Mouse (Mus musculus): ENCODE results near the gene Gm8914. TPM values are rescaled to one million over a fixed set of nuclear protein-coding genes. Genes with fewer than 3 reads are reported as not detected.
"Not testable (repeated sequence)": the region's sequence is repeated elsewhere in the genome, so short reads cannot be mapped to it uniquely, and the experiment has no call there.

Gene Gm8914
- not detected in 2 replicates for total RNA-seq (2012; rRNA removed)

- H3K27ac ChIP-seq (ENCODE audit: insufficient read depth, low read depth, low read length, poor library complexity, severe bottlenecking); H3K9ac ChIP-seq (ENCODE audit: insufficient read depth, low read depth, low read length, poor library complexity, severe bottlenecking); H3K36me3 ChIP-seq (ENCODE audit: control insufficient read depth, insufficient read depth, low read length, poor library complexity, severe bottlenecking); H3K4me1 ChIP-seq (ENCODE audit: control insufficient read depth in 2 of 2, insufficient read depth in 2 of 2, low read length in 2 of 2, poor library complexity in 1 of 2); H3K9me3 ChIP-seq (ENCODE audit: control insufficient read depth, insufficient read depth, low read depth, low read length); H3K4me3 ChIP-seq (ENCODE audit: insufficient read depth in 1 of 2, low read depth in 1 of 2, low read length in 2 of 2, poor library complexity in 1 of 2, severe bottlenecking in 1 of 2); DNase-seq (ENCODE audit: low read depth, low spot score); in situ Hi-C loops (cut with MboI; ENCODE audit: low sequenced_read_pairs in 2 of 2, unreplicated experiment in 2 of 2): not testable (repeated sequence)
Observed at GRCm38 (mm10) chrX:91479826-91480225, at the start of gene Gm8914. Gm8914 (plus strand) TSS chrX:91480126.

Other genes starting within 250 kb of the Gm8914 start
- not detected in 2 replicates for gene Mageb2, start 148.4 kb upstream of the Gm8914 start, total RNA-seq (2012; rRNA removed)
- not detected in 2 replicates for gene Gm5072, start 87.6 kb upstream of the Gm8914 start, total RNA-seq (2012; rRNA removed)
- not detected in 2 replicates for gene 1700084M14Rik, start 95.8 kb downstream of the Gm8914 start, total RNA-seq (2012; rRNA removed)
- gene Gm14781, start 152.1 kb downstream of the Gm8914 start, total RNA-seq (2012; rRNA removed) = not detected in 2 replicates

Measured in ES-E14 (cell line).